Mouse (Mus musculus): ENCODE data around the gene Gpr88. TPM values are rescaled to one million over a fixed set of nuclear protein-coding genes. Genes with fewer than 3 reads are reported as not detected.
"Not testable (repeated sequence)": the region's sequence is repeated elsewhere in the genome, so short reads cannot be mapped to it uniquely, and the experiment has no call there.

The Gpr88 gene
- polyA plus RNA-seq, 1 experiment: not detected

DNA sequence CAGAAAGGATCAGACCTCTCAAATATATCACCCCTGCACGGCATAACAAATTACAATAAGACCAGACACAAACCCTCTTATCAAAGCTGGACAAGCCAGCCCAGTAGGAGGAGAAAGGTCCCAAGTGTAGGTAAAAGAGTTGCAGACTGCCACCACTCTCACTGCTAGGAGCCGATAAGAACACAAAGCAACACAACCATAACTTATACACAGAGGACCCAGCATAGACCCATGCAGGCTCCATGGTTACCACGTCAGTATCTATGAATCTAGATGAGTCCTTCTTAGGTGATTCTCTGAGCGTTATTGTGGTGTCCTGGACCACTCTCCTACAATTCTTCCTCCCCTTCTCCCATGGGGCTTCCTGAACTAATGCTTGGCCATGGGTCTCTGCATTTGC is 24.0 kb downstream of the Gpr88 start:
- Histone ChIP-seq H3K27me3 (ENCODE audit: control insufficient read depth) (no peaks in the 10 kb centered on the region), H3K4me3 (replicated peaks) (no peak overlapping the region), H3K4me1 (ENCODE audit: control insufficient read depth) (no peaks in the 10 kb centered on the region), H3K36me3 (ENCODE audit: control insufficient read depth) (no peaks in the 10 kb centered on the region), H3K9me3 (ENCODE audit: control insufficient read depth, low read length) (no peaks in the 10 kb centered on the region)
- TF ChIP-seq TAL1 (IDR thresholded peaks at IDR 0.05; ENCODE audit: low read length) (no peak), GATA1 (IDR thresholded peaks at IDR 0.05; ENCODE audit: low read length) (no peak)

- H3K4me3 ChIP-seq (replicated peaks): no peak overlapping the region
- no peaks in the 10 kb centered on the region for H3K27me3 ChIP-seq (ENCODE audit: control insufficient read depth)
- H3K4me1 ChIP-seq (ENCODE audit: control insufficient read depth): no peaks in the 10 kb centered on the region
- no peak for TF ChIP-seq TAL1 (IDR thresholded peaks at IDR 0.05; ENCODE audit: low read length)
- TF ChIP-seq GATA1 (IDR thresholded peaks at IDR 0.05; ENCODE audit: low read length): no peak
- H3K36me3 ChIP-seq (ENCODE audit: control insufficient read depth): no peaks in the 10 kb centered on the region
- H3K9me3 ChIP-seq (ENCODE audit: control insufficient read depth, low read length): no peaks in the 10 kb centered on the region
Measured at GRCm38 (mm10) chr3:116228360-116229245, 24.7 kb downstream of the Gpr88 start.

GRCm38 (mm10) chr3:116227383-116227782 is 25.9 kb downstream of the Gpr88 start:
- TF ChIP-seq GATA1 (IDR thresholded peaks at IDR 0.05; ENCODE audit: low read length): no peak
- no peak for TF ChIP-seq TAL1 (IDR thresholded peaks at IDR 0.05; ENCODE audit: low read length)
- no peaks in the 10 kb centered on the region for H3K9me3 ChIP-seq (ENCODE audit: control insufficient read depth, low read length)
- no peaks in the 10 kb centered on the region for H3K4me1 ChIP-seq (ENCODE audit: control insufficient read depth)
- no peaks in the 10 kb centered on the region for H3K36me3 ChIP-seq (ENCODE audit: control insufficient read depth)
- H3K27me3 ChIP-seq (ENCODE audit: control insufficient read depth): no peaks in the 10 kb centered on the region
- no peak overlapping the region for H3K4me3 ChIP-seq (replicated peaks)

GRCm38 (mm10) chr3:116226915-116227314 is 26.4 kb downstream of the Gpr88 start:
- no peaks in the 10 kb centered on the region for H3K36me3 ChIP-seq (ENCODE audit: control insufficient read depth)
- H3K4me1 ChIP-seq (ENCODE audit: control insufficient read depth): no peaks in the 10 kb centered on the region
- no peak for TF ChIP-seq GATA1 (IDR thresholded peaks at IDR 0.05; ENCODE audit: low read length)
- no peak for TF ChIP-seq TAL1 (IDR thresholded peaks at IDR 0.05; ENCODE audit: low read length)
- no peaks in the 10 kb centered on the region for H3K9me3 ChIP-seq (ENCODE audit: control insufficient read depth, low read length)
- H3K27me3 ChIP-seq (ENCODE audit: control insufficient read depth): no peaks in the 10 kb centered on the region
- H3K4me3 ChIP-seq (replicated peaks): no peak overlapping the region

- H3K9me3 ChIP-seq (ENCODE audit: control insufficient read depth, low read length): no peaks in the 10 kb centered on the region
- H3K4me3 ChIP-seq (replicated peaks): no peak overlapping the region
- no peaks in the 10 kb centered on the region for H3K36me3 ChIP-seq (ENCODE audit: control insufficient read depth)
- no peak for TF ChIP-seq GATA1 (IDR thresholded peaks at IDR 0.05; ENCODE audit: low read length)
- TF ChIP-seq TAL1 (IDR thresholded peaks at IDR 0.05; ENCODE audit: low read length): no peak
- no peaks in the 10 kb centered on the region for H3K27me3 ChIP-seq (ENCODE audit: control insufficient read depth)
- no peaks in the 10 kb centered on the region for H3K4me1 ChIP-seq (ENCODE audit: control insufficient read depth)
Measured at GRCm38 (mm10) chr3:116222511-116223243, 30.6 kb downstream of the Gpr88 start.

GRCm38 (mm10) chr3:116221686-116222010 is 31.7 kb downstream of the Gpr88 start:
- no peak for TF ChIP-seq TAL1 (IDR thresholded peaks at IDR 0.05; ENCODE audit: low read length)
- TF ChIP-seq GATA1 (IDR thresholded peaks at IDR 0.05; ENCODE audit: low read length): no peak
- no peaks in the 10 kb centered on the region for H3K27me3 ChIP-seq (ENCODE audit: control insufficient read depth)
- no peaks in the 10 kb centered on the region for H3K4me1 ChIP-seq (ENCODE audit: control insufficient read depth)
- no peak overlapping the region for H3K4me3 ChIP-seq (replicated peaks)
- no peaks in the 10 kb centered on the region for H3K9me3 ChIP-seq (ENCODE audit: control insufficient read depth, low read length)
- no peaks in the 10 kb centered on the region for H3K36me3 ChIP-seq (ENCODE audit: control insufficient read depth)

DNA sequence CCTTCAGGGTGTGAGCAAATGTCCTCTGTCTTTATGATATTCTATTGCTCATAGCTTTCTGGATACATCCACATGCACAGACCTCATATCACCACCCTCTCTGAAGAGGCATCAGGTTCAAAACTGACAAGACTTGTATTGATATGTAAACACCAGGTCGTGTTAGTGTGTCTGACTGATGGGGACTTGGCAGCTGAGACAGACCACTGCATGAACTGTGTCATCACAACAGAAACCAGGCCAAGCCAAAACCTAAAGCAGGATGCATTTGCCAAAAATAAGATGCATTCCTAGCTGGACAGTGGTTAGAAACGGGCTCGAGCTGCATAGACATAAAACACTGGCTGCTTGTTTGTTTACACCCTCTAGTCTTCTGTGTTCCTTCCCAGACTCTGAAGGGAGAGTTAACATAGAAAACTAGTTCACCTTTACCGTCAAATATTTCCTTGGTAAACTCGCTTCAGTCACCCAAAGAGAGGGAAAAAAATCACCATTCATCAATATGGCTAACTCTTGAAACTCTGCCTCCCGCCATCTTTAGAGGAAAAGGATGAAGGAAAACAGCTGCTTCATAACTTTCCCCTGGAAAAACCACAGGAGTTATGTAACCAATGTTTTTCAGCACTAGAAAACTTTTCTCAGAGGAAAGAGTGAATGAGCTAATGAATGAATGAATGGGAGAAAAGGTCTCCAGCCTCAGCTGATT is 32.2 kb downstream of the Gpr88 start:
- TF ChIP-seq TAL1 (IDR thresholded peaks at IDR 0.05; ENCODE audit: low read length): no peak
- no peak for TF ChIP-seq GATA1 (IDR thresholded peaks at IDR 0.05; ENCODE audit: low read length)
- Histone ChIP-seq H3K9me3 (ENCODE audit: control insufficient read depth, low read length) (no peaks in the 10 kb centered on the region), H3K36me3 (ENCODE audit: control insufficient read depth) (no peaks in the 10 kb centered on the region), H3K27me3 (ENCODE audit: control insufficient read depth) (no peaks in the 10 kb centered on the region), H3K4me3 (replicated peaks) (no peak overlapping the region), H3K4me1 (ENCODE audit: control insufficient read depth) (no peaks in the 10 kb centered on the region)

DNA sequence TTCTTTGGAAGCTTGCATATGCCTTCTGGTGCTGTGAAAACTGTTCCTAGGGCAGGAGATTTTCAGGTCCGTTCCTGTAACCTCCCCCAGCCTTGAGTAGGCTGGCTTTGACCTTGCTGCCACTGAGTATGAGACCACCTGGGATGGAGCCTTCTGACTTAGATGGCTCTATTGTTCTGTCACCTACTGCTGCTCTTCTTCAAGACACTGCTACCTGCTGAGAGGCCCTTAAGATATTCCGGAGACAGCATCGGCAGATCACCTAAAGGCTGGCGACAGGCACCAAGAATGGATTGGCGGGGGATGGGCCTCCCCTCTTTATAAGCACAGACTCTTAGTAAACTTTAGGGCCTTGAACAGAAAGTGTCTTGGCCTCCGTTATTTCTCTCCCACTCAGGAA is 35.9 kb downstream of the Gpr88 start:
- not testable (repeated sequence) for H3K36me3 ChIP-seq (ENCODE audit: control insufficient read depth); H3K4me1 ChIP-seq (ENCODE audit: control insufficient read depth); H3K9me3 ChIP-seq (ENCODE audit: control insufficient read depth, low read length); H3K27me3 ChIP-seq (ENCODE audit: control insufficient read depth); H3K4me3 ChIP-seq (replicated peaks)

DNA sequence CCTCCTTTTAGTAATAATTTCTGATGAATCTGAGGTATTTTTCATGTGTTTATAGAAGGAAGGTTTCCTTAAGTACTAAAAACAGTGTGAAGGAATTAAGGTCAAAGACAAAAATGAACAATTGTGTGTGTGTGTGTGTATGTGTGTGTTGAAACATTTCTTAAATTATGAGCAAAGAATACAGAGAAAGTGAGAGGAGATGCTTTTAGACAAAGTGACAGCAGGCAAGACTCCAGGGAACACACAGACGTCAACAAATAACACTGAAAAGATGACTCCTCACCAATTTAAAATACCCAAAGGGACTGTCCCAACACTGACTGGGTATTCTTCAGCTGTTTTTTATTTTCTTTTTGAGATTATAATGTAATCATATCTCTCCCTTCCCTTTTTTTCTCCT is 37.0 kb downstream of the Gpr88 start:
- Histone ChIP-seq H3K27me3 (ENCODE audit: control insufficient read depth) (no peaks in the 10 kb centered on the region), H3K4me1 (ENCODE audit: control insufficient read depth) (no peaks in the 10 kb centered on the region), H3K36me3 (ENCODE audit: control insufficient read depth) (no peaks in the 10 kb centered on the region), H3K9me3 (ENCODE audit: control insufficient read depth, low read length) (no peaks in the 10 kb centered on the region), H3K4me3 (replicated peaks) (no peak overlapping the region)
- no peak for TF ChIP-seq TAL1 (IDR thresholded peaks at IDR 0.05; ENCODE audit: low read length)
- no peak for TF ChIP-seq GATA1 (IDR thresholded peaks at IDR 0.05; ENCODE audit: low read length)
